Mouse (Mus musculus) thymus, adult 2 months (tissue): ENCODE measurements around the gene Strada.

Experiments used
- CTCF ChIP-seq: fragments of 200-500 bp; IDR thresholded peaks from 2 replicates; pipeline ENCODE4 v1.5.1; 2012; ENCODE audit warnings: mild to moderate bottlenecking, control low read depth, low read length, moderate library complexity, borderline replicate concordance; ENCODE audit not compliant: control insufficient read depth, poor library complexity, insufficient read depth; ENCODE audit errors: extremely low read depth
- POLR2A ChIP-seq: fragments of 200-500 bp; IDR thresholded peaks from 2 replicates; pipeline ENCODE4 v1.6.1; 2012; ENCODE audit warnings: mild to moderate bottlenecking, low read length, control low read depth, moderate library complexity; ENCODE audit not compliant: control insufficient read depth, poor library complexity, insufficient read depth; ENCODE audit errors: extremely low read depth

DNA sequence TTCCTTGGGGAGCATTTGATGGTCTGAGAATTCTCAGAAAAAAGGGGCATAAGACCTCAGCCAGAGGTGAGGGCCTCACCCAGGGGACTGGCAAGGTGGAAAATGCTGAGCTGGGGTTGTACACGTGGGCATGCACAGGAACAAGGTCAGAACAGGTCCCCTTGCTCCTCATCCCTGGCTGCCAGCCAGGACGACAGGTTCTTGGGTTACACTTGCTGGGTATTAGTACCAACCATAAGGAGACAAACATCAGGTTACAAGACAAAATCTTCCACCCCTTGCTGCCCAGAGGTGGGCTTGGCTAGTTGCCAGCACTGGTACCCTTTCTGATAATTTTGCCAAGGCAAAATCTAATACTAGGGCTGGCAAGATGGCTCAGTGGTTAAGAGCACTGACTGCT is 39.7 kb downstream of the Strada start:
- TF ChIP-seq CTCF (no peak), POLR2A (no peak)
